Mouse (Mus musculus): ENCODE results near the gene Zfp467. TPM values are rescaled to one million over a fixed set of nuclear protein-coding genes. Genes with fewer than 3 reads are reported as not detected.

Gene Zfp467
- polyA plus RNA-seq, 1 experiment = 14.9 TPM

DNA sequence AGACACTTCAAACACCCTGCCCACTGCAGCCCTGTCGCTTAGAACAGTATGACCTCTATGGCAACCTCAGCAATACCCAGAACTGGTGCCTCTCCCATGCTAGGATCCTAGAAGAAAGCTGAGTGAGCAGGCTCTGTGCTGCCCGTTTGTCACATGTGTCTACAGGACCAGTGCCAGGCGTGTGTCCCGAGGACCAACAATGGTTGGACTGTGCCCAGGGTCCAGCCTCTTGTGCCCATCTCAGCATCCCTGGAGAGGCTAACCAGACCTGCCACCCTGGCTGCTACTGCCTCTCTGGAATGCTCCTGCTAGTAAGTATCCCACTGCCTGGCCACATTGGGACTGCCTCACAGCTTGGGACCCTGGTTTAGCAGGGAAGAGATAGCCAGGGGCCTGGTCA lies 32.8 kb upstream of the Zfp467 start:
- WGBS = 91% methylated on average over 4 of the region's 4 CpGs
- Histone ChIP-seq H3K4me3 (ENCODE audit: extremely low read depth, insufficient read depth, insufficient read length) (no peak overlapping the region), H3K36me3 (ENCODE audit: control insufficient read depth, insufficient read depth, low read length) (no peaks in the 10 kb centered on the region), H3K27ac (ENCODE audit: insufficient read depth, low read length) (no peak overlapping the region), H3K4me1 (ENCODE audit: control insufficient read depth, insufficient read depth, insufficient read length) (no peaks in the 10 kb centered on the region), H3K27me3 (ENCODE audit: control insufficient read depth, insufficient read depth, low read length) (no peaks in the 10 kb centered on the region)
- TF ChIP-seq POLR2A (IDR thresholded peaks at IDR 0.05; ENCODE audit: low read depth, low read length) (no peak), CTCF (IDR thresholded peaks at IDR 0.05; ENCODE audit: extremely low read depth, insufficient read depth, insufficient read length, insufficient replicate concordance) (no peak)
- DNase-seq (ENCODE audit: low read depth in 1 of 2, low spot score in 2 of 2) = no peak

DNA sequence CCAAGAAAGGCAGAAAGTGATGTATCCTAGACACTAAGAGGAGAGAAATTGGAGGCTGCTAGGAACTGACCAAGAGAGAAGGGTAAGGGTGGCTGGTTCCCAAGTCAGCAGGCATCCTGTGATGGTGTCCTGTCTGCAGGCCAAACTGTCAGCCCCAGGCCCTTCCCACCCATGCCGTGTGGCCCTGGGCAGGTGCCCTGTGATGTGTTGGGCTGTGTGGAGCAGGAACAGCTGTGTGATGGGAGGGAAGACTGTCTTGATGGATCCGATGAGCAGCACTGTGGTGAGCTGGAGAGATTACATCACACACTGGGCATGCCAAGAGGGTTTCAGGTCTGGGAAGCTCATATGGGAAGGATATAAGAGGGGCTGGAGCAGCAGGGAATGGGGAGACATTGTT lies 25.1 kb upstream of the Zfp467 start:
- H3K4me1 ChIP-seq (ENCODE audit: control insufficient read depth, insufficient read depth, insufficient read length) = no peaks in the 10 kb centered on the region
- H3K36me3 ChIP-seq (ENCODE audit: control insufficient read depth, insufficient read depth, low read length) = no peaks in the 10 kb centered on the region
- no peak overlapping the region for H3K4me3 ChIP-seq (ENCODE audit: extremely low read depth, insufficient read depth, insufficient read length)
- no peak for TF ChIP-seq CTCF (IDR thresholded peaks at IDR 0.05; ENCODE audit: extremely low read depth, insufficient read depth, insufficient read length, insufficient replicate concordance)
- TF ChIP-seq POLR2A (IDR thresholded peaks at IDR 0.05; ENCODE audit: low read depth, low read length) = no peak
- no peaks in the 10 kb centered on the region for H3K27me3 ChIP-seq (ENCODE audit: control insufficient read depth, insufficient read depth, low read length)
- H3K27ac ChIP-seq (ENCODE audit: insufficient read depth, low read length) = no peak overlapping the region
- WGBS = 97% methylated on average over 2 of the region's 2 CpGs
- no peak for DNase-seq (ENCODE audit: low read depth in 1 of 2, low spot score in 2 of 2)

DNA sequence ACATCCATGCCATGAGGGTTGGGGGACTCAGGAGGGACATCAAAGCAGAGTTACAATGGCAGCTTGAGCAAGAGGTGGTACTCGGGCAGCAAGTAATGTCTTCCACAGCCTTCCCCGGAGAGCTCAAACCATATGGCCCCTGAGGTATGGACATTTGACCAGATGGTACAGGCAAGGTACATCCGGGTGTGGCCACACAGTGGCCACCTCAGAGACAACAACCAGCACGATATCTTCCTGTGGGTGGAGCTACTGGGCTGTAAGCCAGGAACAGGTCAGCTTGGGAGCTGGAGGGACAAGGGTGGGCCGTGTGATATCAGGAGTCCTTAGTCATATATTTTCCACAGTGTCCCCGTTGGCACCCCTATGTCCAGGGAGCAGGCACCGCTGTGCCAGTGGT lies 21.9 kb upstream of the Zfp467 start:
- WGBS = 82% methylated on average over 7 of the region's 7 CpGs
- no peaks in the 10 kb centered on the region for H3K27me3 ChIP-seq (ENCODE audit: control insufficient read depth, insufficient read depth, low read length)
- TF ChIP-seq CTCF (IDR thresholded peaks at IDR 0.05; ENCODE audit: extremely low read depth, insufficient read depth, insufficient read length, insufficient replicate concordance) (no peak), POLR2A (IDR thresholded peaks at IDR 0.05; ENCODE audit: low read depth, low read length) (no peak)
- no peak overlapping the region for H3K4me3 ChIP-seq (ENCODE audit: extremely low read depth, insufficient read depth, insufficient read length)
- H3K36me3 ChIP-seq (ENCODE audit: control insufficient read depth, insufficient read depth, low read length) = no peaks in the 10 kb centered on the region
- no peak overlapping the region for H3K27ac ChIP-seq (ENCODE audit: insufficient read depth, low read length)
- DNase-seq (ENCODE audit: low read depth in 1 of 2, low spot score in 2 of 2) = no peak
- H3K4me1 ChIP-seq (ENCODE audit: control insufficient read depth, insufficient read depth, insufficient read length) = no peaks in the 10 kb centered on the region

GRCm38 (mm10) chr6:48466715-48467114 lies 21.1 kb upstream of the Zfp467 start:
- TF ChIP-seq POLR2A (IDR thresholded peaks at IDR 0.05; ENCODE audit: low read depth, low read length) (no peak), CTCF (IDR thresholded peaks at IDR 0.05; ENCODE audit: extremely low read depth, insufficient read depth, insufficient read length, insufficient replicate concordance) (no peak)
- 88% methylated on average over 6 of the region's 6 CpGs for WGBS
- H3K4me3 ChIP-seq (ENCODE audit: extremely low read depth, insufficient read depth, insufficient read length) = no peak overlapping the region
- no peak overlapping the region for H3K27ac ChIP-seq (ENCODE audit: insufficient read depth, low read length)
- no peak for DNase-seq (ENCODE audit: low read depth in 1 of 2, low spot score in 2 of 2)
- H3K27me3 ChIP-seq (ENCODE audit: control insufficient read depth, insufficient read depth, low read length) = no peaks in the 10 kb centered on the region
- no peaks in the 10 kb centered on the region for H3K4me1 ChIP-seq (ENCODE audit: control insufficient read depth, insufficient read depth, insufficient read length)
- H3K36me3 ChIP-seq (ENCODE audit: control insufficient read depth, insufficient read depth, low read length) = no peaks in the 10 kb centered on the region

- no peak for DNase-seq (ENCODE audit: low read depth in 1 of 2, low spot score in 2 of 2)
- Histone ChIP-seq H3K36me3 (ENCODE audit: control insufficient read depth, insufficient read depth, low read length) (no peaks in the 10 kb centered on the region), H3K4me1 (ENCODE audit: control insufficient read depth, insufficient read depth, insufficient read length) (no peaks in the 10 kb centered on the region), H3K4me3 (ENCODE audit: extremely low read depth, insufficient read depth, insufficient read length) (no peak overlapping the region), H3K27me3 (ENCODE audit: control insufficient read depth, insufficient read depth, low read length) (no peaks in the 10 kb centered on the region), H3K27ac (ENCODE audit: insufficient read depth, low read length) (no peak overlapping the region)
- no peak for TF ChIP-seq POLR2A (IDR thresholded peaks at IDR 0.05; ENCODE audit: low read depth, low read length)
- no peak for TF ChIP-seq CTCF (IDR thresholded peaks at IDR 0.05; ENCODE audit: extremely low read depth, insufficient read depth, insufficient read length, insufficient replicate concordance)
- whole genome bisulfite sequencing = 92% methylated on average over 13 of the region's 13 CpGs
These were observed 19.5 kb upstream of the Zfp467 start for GRCm38 (mm10) chr6:48464966-48465679.

- H3K27ac ChIP-seq (ENCODE audit: insufficient read depth, low read length) = no peak overlapping the region
- H3K27me3 ChIP-seq (ENCODE audit: control insufficient read depth, insufficient read depth, low read length) = no peaks in the 10 kb centered on the region
- no peak overlapping the region for H3K4me3 ChIP-seq (ENCODE audit: extremely low read depth, insufficient read depth, insufficient read length)
- TF ChIP-seq CTCF (IDR thresholded peaks at IDR 0.05; ENCODE audit: extremely low read depth, insufficient read depth, insufficient read length, insufficient replicate concordance) (no peak), POLR2A (IDR thresholded peaks at IDR 0.05; ENCODE audit: low read depth, low read length) (no peak)
- no peaks in the 10 kb centered on the region for H3K4me1 ChIP-seq (ENCODE audit: control insufficient read depth, insufficient read depth, insufficient read length)
- H3K36me3 ChIP-seq (ENCODE audit: control insufficient read depth, insufficient read depth, low read length) = no peaks in the 10 kb centered on the region
- WGBS = 88% methylated on average over 3 of the region's 3 CpGs
- no peak for DNase-seq (ENCODE audit: low read depth in 1 of 2, low spot score in 2 of 2)
These were observed 7.1 kb upstream of the Zfp467 start for GRCm38 (mm10) chr6:48452771-48453170.

GRCm38 (mm10) chr6:48452151-48452550 lies 6.5 kb upstream of the Zfp467 start:
- no peaks in the 10 kb centered on the region for H3K27me3 ChIP-seq (ENCODE audit: control insufficient read depth, insufficient read depth, low read length)
- DNase-seq (ENCODE audit: low read depth in 1 of 2, low spot score in 2 of 2) = no peak
- no peak overlapping the region for H3K4me3 ChIP-seq (ENCODE audit: extremely low read depth, insufficient read depth, insufficient read length)
- no peaks in the 10 kb centered on the region; the same call in 1 of the 2 replicates for H3K4me1 ChIP-seq (ENCODE audit: control insufficient read depth, insufficient read depth, insufficient read length)
- WGBS = 82% methylated on average over 1 of the region's 1 CpGs
- no peaks in the 10 kb centered on the region for H3K36me3 ChIP-seq (ENCODE audit: control insufficient read depth, insufficient read depth, low read length)
- TF ChIP-seq POLR2A (IDR thresholded peaks at IDR 0.05; ENCODE audit: low read depth, low read length) = no peak
- TF ChIP-seq CTCF (IDR thresholded peaks at IDR 0.05; ENCODE audit: extremely low read depth, insufficient read depth, insufficient read length, insufficient replicate concordance) = no peak
- H3K27ac ChIP-seq (ENCODE audit: insufficient read depth, low read length) = no peak overlapping the region
